Mouse (Mus musculus) MEL (cell line): ENCODE measurements at regions not wholly inside any gene's neighbourhood (a gene's known extent, or its start where the extent isn't known, plus 50 kb on each side); places are given as distances from the start of the nearest gene placed in this dataset.

Experiments
- DNase-seq: peaks from one replicate; pipeline ENCODE4 v3.0.0; 2011; ENCODE audit warnings: low read depth, low spot score
- H3K27ac ChIP-seq: 2 replicates; pipeline ENCODE4 v1.5.1; 2012; ENCODE audit warnings: low read depth, mild to moderate bottlenecking, control low read depth, low read length, moderate library complexity; ENCODE audit not compliant: control insufficient read depth
- H3K27me3 ChIP-seq, 2 experiments: fragments of 150-350 bp in 1 of 2; sonication (generic) in 1 of 2; 2 replicates each; pipeline ENCODE4 v1.6.1; 2012; ENCODE audit warnings: low read length in 2 of 2, mild to moderate bottlenecking in 2 of 2, improper control_type of control experiment in 1 of 2, moderate library complexity in 1 of 2; ENCODE audit not compliant: insufficient read depth in 2 of 2, control insufficient read depth in 1 of 2
- H3K36me3 ChIP-seq, 2 experiments: 2 replicates each; pipeline ENCODE4 v1.6.1; 2012 to 2014; ENCODE audit warnings: low read length in 2 of 2, improper control_type of control experiment in 1 of 2, inconsistent platforms in 1 of 2, mild to moderate bottlenecking in 1 of 2; ENCODE audit not compliant: insufficient read depth in 2 of 2, control insufficient read depth in 1 of 2
- H3K4me1 ChIP-seq, 2 experiments: fragments of 150-350 bp in 1 of 2; sonication (generic) in 1 of 2; 2 replicates each; pipeline ENCODE4 v1.6.1; 2012; ENCODE audit warnings: low read length in 2 of 2, improper control_type of control experiment in 1 of 2, mild to moderate bottlenecking in 1 of 2; ENCODE audit not compliant: insufficient read depth in 2 of 2, control insufficient read depth in 1 of 2
- H3K4me3 ChIP-seq, 2 experiments: fragments of 150-350 bp in 1 of 2; sonication (generic) in 1 of 2; 2 replicates each; pipeline ENCODE4 v1.5.1; 2012; ENCODE audit warnings: low read depth in 2 of 2, low read length in 2 of 2, mild to moderate bottlenecking in 2 of 2, moderate library complexity in 2 of 2, control low read depth in 1 of 2, improper control_type of control experiment in 1 of 2; ENCODE audit not compliant: control insufficient read depth in 1 of 2, insufficient read depth in 1 of 2
- H3K79me2 ChIP-seq: 2 replicates; pipeline ENCODE4 v1.6.1; 2012; ENCODE audit warnings: mild to moderate bottlenecking, low read length, moderate library complexity; ENCODE audit not compliant: control insufficient read depth, poor library complexity, insufficient read depth
- H3K9ac ChIP-seq: 2 replicates; pipeline ENCODE4 v1.6.1; 2012; ENCODE audit warnings: low read depth, mild to moderate bottlenecking, control low read depth, low read length, moderate library complexity; ENCODE audit not compliant: control insufficient read depth, poor library complexity, severe bottlenecking
- H3K9me3 ChIP-seq: fragments of 150-350 bp; sonication (generic); replicated peaks from 2 replicates; pipeline ENCODE4 v1.6.1; 2012; ENCODE audit warnings: mild to moderate bottlenecking, low read length, improper control_type of control experiment, moderate library complexity; ENCODE audit not compliant: insufficient read depth
- CHD1 ChIP-seq: IDR thresholded peaks from 2 replicates; pipeline ENCODE4 v1.6.1; 2012; ENCODE audit warnings: low read depth, mild to moderate bottlenecking, inconsistent platforms, low read length, improper control_type of control experiment
- CHD2 ChIP-seq: IDR thresholded peaks from 2 replicates; pipeline ENCODE4 v1.6.1; 2011; ENCODE audit warnings: low read length, improper control_type of control experiment
- E2F4 ChIP-seq: IDR thresholded peaks from 2 replicates; pipeline ENCODE4 v1.6.1; 2011; ENCODE audit warnings: low read depth, low read length, improper control_type of control experiment, borderline replicate concordance
- GABPA ChIP-seq: IDR thresholded peaks from 2 replicates; pipeline ENCODE4 v1.6.1; 2012; ENCODE audit warnings: low read depth, mild to moderate bottlenecking, inconsistent platforms, low read length, improper control_type of control experiment, moderate library complexity
- HCFC1 ChIP-seq: IDR thresholded peaks from 2 replicates; pipeline ENCODE4 v1.6.1; 2012; ENCODE audit warnings: low read depth, mild to moderate bottlenecking, inconsistent platforms, low read length, improper control_type of control experiment, moderate library complexity
- JUND ChIP-seq: IDR thresholded peaks from 2 replicates; pipeline ENCODE4 v1.6.1; 2011; ENCODE audit warnings: low read depth, mild to moderate bottlenecking, improper control_type of control experiment, low read length
- KAT2A ChIP-seq: conservative IDR thresholded peaks from 2 replicates; pipeline ENCODE4 v1.6.1; 2012; ENCODE audit warnings: low read depth, low read length, improper control_type of control experiment, inconsistent platforms
- MAFK ChIP-seq: IDR thresholded peaks from 2 replicates; pipeline ENCODE4 v1.6.1; 2011; ENCODE audit warnings: low read depth, mild to moderate bottlenecking, low read length, improper control_type of control experiment, borderline replicate concordance
- MYC ChIP-seq: IDR thresholded peaks from 2 replicates; pipeline ENCODE4 v1.6.1; 2011; ENCODE audit warnings: low read depth, mild to moderate bottlenecking, low read length, improper control_type of control experiment, moderate library complexity
- NELFE ChIP-seq: IDR thresholded peaks from 2 replicates; pipeline ENCODE4 v1.6.1; 2011; ENCODE audit warnings: low read depth, low read length, improper control_type of control experiment
- POLR2A ChIP-seq, 2 experiments: IDR thresholded peaks; 2 replicates each; pipeline ENCODE4 v1.6.1; 2011 to 2012; ENCODE audit warnings: low read length in 2 of 2, mild to moderate bottlenecking in 2 of 2, control low read depth in 1 of 2, improper control_type of control experiment in 1 of 2, low read depth in 1 of 2, moderate library complexity in 1 of 2; ENCODE audit not compliant: control insufficient read depth in 1 of 2, insufficient read depth in 1 of 2, poor library complexity in 1 of 2
- RAD21 ChIP-seq: IDR thresholded peaks from 2 replicates; pipeline ENCODE4 v1.6.1; 2011; ENCODE audit warnings: mild to moderate bottlenecking, low read depth, low read length, improper control_type of control experiment
- SIN3A ChIP-seq: IDR thresholded peaks from 2 replicates; pipeline ENCODE4 v1.6.1; 2012; ENCODE audit warnings: low read length, improper control_type of control experiment, inconsistent platforms
- UBTF ChIP-seq: IDR thresholded peaks from 2 replicates; pipeline ENCODE4 v1.6.1; 2012; ENCODE audit warnings: low read depth, mild to moderate bottlenecking, inconsistent platforms, low read length, improper control_type of control experiment, moderate library complexity, borderline replicate concordance; ENCODE audit not compliant: insufficient read depth
- USF1 ChIP-seq: IDR thresholded peaks from 2 replicates; pipeline ENCODE4 v1.6.1; 2014; ENCODE audit warnings: low read depth, mild to moderate bottlenecking, inconsistent platforms, low read length, improper control_type of control experiment, moderate library complexity
- USF2 ChIP-seq, 2 experiments: IDR thresholded peaks; 2 replicates each; pipeline ENCODE4 v1.6.1; 2011 to 2012; ENCODE audit warnings: improper control_type of control experiment in 2 of 2, low read length in 2 of 2, borderline replicate concordance in 1 of 2, inconsistent platforms in 1 of 2, low read depth in 1 of 2, mild to moderate bottlenecking in 1 of 2; ENCODE audit not compliant: insufficient read depth in 1 of 2

DNA sequence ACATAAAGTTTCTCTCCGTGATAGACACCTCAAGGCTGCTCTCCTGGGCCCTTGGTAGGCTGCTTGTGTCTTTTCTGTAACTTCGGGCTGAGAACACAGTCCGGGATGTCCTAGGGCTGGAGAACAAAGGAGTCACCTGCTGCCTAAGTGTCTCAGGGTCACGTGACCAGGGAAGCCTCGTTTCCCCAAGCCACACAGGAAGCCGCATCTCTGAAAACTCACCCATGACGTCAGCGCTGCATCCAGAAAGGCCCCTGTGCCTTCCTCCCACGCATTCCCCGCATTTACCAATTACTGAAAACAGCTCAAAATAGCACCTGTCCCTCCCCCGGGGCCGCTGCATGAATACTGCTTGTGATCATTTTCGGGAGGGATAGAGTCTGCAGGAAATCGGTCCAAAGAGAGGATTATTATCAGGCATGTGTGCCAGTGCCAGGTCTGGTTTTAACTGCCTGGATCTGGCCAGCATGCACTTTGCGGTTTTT, 198.7 kb upstream of the Nectin1 start:
- H3K9me3 ChIP-seq, result no peaks in the 10 kb centered on the region
- H3K4me1 ChIP-seq, result no peaks in the 10 kb centered on the region
- no peaks in the 10 kb centered on the region for H3K79me2 ChIP-seq
- H3K27ac ChIP-seq, result no peak overlapping the region
- H3K27me3 ChIP-seq, result no peaks in the 10 kb centered on the region
- TF ChIP-seq USF2 (IDR thresholded peaks at IDR 0.05; ENCODE audit: borderline replicate concordance in 1 of 2, insufficient read depth in 1 of 2, low read depth in 1 of 2, low read length in 2 of 2) (no peak), SIN3A (no peak), MYC (no peak), GABPA (no peak), E2F4 (no peak), RAD21 (no peak)
- H3K9ac ChIP-seq, result no peak overlapping the region
- no peaks in the 10 kb centered on the region for H3K36me3 ChIP-seq
- no peak for DNase-seq
- no peak overlapping the region for H3K4me3 ChIP-seq

DNA sequence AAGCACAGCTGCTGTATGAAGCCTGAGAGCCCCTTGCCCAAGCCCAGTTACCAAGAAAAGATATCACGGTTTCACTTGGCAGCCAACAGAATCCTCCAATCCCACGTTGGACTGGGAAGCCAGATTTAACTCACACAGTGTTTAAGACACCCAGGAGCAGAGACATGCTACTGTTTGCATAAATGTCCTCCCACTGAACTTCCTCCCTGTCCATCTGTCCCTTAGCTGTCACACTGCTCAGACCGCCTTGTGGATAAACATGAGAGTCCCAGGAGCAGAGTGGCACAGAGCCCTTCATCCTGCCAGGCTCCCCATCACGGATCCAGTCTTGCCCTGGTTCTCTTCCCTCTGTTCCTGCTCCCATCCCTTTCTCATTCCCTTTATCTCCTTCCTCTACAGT, 194.9 kb upstream of the Nectin1 start:
- Histone ChIP-seq H3K79me2 (no peaks in the 10 kb centered on the region), H3K36me3 (no peaks in the 10 kb centered on the region), H3K27me3 (no peaks in the 10 kb centered on the region), H3K4me3 (no peak overlapping the region), H3K9me3 (no peaks in the 10 kb centered on the region), H3K9ac (no peak overlapping the region), H3K4me1 (no peaks in the 10 kb centered on the region), H3K27ac (no peak overlapping the region)
- DNase-seq, result no peak
- no peak for TF ChIP-seq CHD1
- no peak for TF ChIP-seq USF1
- no peak for TF ChIP-seq CHD2
- TF ChIP-seq UBTF, result no peak
- TF ChIP-seq RAD21, result no peak
- no peak for TF ChIP-seq MAFK
- no peak for TF ChIP-seq HCFC1
- TF ChIP-seq NELFE, result no peak
- no peak for TF ChIP-seq KAT2A
- TF ChIP-seq POLR2A (IDR thresholded peaks at IDR 0.05; ENCODE audit: control insufficient read depth in 1 of 2, insufficient read depth in 1 of 2, low read depth in 1 of 2, low read length in 2 of 2, poor library complexity in 1 of 2), result no peak
- TF ChIP-seq JUND, result no peak
- TF ChIP-seq, all 39 proteins: peak for 0

DNA sequence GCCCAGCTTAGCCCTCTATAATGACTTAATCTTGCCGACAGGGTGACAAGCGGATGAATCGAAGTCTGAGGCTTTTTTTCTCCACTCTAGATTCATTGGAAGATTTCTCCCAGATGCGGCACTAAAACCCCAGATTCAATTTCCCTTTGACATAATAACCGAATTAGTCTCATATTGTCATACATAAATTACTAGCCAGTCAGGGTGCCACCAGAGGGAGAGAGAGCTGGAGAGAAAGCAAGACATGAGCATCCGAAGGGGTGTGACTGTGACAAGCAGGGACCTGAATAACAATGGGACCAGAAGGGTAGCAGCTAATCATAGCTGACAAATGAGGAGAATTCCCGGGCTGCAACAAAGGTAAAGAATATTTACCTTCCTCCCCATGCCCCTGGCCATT, 194.5 kb upstream of the Nectin1 start:
- no peaks in the 10 kb centered on the region for H3K27me3 ChIP-seq
- no peaks in the 10 kb centered on the region for H3K4me1 ChIP-seq
- TF ChIP-seq KAT2A, result no peak
- no peak overlapping the region for H3K4me3 ChIP-seq
- no peaks in the 10 kb centered on the region for H3K79me2 ChIP-seq
- no peak for DNase-seq
- H3K9ac ChIP-seq, result no peak overlapping the region
- H3K36me3 ChIP-seq, result no peaks in the 10 kb centered on the region
- H3K27ac ChIP-seq, result no peak overlapping the region
- no peaks in the 10 kb centered on the region for H3K9me3 ChIP-seq
